Mouse (Mus musculus): ENCODE data around the gene Hist1h2ah.
"Not testable (repeated sequence)": the region's sequence is repeated elsewhere in the genome, so short reads cannot be mapped to it uniquely, and the experiment has no call there.

Hist1h2ah gene

DNA sequence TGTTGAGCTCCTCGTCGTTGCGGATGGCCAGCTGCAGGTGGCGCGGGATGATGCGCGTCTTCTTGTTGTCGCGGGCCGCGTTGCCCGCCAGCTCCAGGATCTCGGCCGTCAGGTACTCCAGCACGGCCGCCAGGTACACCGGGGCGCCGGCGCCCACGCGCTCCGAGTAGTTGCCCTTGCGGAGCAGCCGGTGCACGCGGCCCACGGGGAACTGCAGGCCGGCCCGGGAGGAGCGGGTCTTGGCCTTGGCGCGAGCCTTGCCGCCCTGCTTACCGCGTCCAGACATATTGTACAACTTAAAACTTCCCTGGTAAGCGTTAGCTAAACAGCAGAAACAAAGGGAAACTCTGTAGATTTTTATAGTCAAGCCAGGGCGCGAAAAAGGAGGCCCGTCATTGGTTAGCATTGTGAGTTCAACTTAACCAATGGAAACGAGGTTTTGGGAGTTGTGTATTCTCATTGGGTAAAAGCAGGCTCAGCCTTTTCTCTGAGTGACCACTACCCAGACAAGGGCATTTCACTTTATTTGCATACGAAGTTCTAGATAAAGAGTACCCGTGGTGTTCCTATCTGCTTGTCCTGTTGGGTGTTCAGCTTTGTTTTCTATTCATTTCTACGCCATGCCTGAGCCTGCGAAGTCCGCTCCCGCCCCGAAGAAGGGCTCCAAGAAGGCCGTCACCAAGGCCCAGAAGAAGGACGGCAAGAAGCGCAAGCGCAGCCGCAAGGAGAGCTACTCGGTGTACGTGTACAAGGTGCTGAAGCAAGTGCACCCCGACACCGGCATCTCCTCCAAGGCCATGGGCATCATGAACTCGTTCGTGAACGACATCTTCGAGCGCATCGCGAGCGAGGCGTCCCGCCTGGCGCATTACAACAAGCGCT is at the start of gene Hist1h2ah, which contains the start of gene Hist1h2bk:
Gene Hist1h2ah, minus strand, starts transcription at position 302 of the 882 bp plus-strand sequence.
Gene Hist1h2bk, plus strand, starts transcription at position 604 of the 882 bp plus-strand sequence.
- DNase-seq: peak; percentile 86

DNA sequence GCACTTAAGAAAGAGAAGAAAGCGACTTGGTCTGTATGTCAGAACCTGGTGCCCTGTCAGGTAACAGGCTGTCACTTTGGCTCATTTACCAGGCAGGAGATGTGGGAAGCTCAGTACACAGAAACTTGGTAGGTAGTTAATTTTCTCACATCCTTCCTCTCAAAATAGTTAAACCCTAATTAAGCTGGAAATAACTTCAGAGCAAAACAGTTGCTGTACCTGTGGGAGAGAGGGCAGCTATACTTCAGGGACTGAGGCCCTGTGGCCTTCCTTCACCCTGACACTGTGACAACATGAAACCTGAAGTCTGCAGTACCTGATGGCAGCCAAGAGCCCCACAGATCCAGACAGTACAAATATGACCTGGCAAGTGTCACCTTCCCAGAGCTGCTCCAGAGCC is 48.8 kb upstream of the Hist1h2ah start, which contains the start of gene Vmn1r188:
Gene Vmn1r188, plus strand, starts transcription at position 301 of the 400 bp plus-strand sequence.
- not testable (repeated sequence) for DNase-seq

DNA sequence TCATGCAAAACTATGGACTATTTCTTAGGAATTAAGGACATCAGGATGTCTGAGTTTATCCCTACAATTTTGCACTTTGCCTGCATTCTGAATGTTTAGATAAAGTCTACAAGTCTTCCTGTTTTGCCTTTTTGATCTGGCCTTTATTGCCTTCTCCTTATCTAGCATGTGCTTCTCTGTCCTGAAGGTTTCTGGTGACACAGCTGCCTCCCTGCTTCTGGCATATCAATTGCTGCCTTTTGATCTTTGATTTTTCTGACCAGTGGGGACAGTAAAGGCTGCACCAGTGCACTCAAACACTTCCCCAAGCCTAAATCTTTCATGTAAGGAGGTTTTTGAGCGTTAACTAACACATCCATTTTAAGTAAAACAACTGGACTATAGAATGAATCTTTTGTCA is 28.1 kb upstream of the Hist1h2ah start:
- no peak for DNase-seq

DNA sequence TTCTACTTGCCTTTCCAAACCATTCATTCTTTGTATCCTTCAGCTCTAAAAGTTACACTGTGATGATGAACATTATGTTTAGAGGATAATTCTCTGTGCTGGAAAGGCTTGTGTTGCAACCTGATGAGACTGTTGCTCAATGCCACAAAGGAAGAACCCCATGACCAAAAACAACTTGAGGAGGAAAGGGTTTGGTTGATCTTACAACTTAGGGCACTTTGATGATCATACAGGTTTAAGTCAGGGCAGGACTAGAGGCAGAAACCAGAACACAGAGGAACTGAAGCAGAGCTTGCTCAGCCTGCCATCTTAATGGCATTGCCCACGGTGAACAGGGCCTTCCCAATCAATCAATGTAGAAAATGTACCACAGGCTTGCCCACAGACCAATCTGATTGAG is 26.1 kb upstream of the Hist1h2ah start:
- DNase-seq: no peak

DNA sequence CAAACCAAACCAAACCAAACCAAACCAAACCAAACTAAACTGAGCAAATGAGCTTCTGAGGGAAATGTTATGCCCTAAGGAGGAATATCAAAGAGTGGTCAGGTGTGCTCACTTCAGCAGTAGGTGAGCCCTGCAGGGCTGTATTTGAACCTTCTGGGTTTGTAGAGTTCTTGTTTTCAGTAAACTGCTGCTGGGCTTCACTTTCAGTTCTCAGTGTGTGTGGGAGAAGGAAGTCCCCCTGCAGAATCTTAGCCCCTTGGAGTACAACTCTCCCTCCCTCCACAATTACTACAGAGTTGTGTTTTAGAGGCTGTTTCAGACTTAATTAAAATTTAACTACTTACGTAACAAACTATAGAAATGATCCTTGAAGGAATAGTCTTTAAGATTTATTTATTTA is 18.4 kb upstream of the Hist1h2ah start:
- DNase-seq: no peak

DNA sequence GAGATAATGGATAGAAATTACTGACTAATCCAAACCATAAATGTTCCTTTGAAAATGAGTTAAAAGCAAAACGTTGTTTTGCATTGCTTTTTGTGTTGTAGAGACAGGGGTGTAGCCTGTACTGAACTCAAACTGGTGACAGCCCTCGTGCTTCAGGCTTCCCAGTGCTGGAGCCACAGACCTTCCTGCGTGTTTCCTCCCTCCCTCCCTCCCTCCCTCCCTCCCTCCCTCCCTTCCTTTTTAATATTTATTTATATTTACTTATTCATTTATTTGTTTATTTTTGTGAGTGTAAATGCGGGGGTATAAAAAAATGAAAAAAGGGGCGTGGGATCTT is 16.1 kb upstream of the Hist1h2ah start:
- DNase-seq: peak; percentile 16

DNA sequence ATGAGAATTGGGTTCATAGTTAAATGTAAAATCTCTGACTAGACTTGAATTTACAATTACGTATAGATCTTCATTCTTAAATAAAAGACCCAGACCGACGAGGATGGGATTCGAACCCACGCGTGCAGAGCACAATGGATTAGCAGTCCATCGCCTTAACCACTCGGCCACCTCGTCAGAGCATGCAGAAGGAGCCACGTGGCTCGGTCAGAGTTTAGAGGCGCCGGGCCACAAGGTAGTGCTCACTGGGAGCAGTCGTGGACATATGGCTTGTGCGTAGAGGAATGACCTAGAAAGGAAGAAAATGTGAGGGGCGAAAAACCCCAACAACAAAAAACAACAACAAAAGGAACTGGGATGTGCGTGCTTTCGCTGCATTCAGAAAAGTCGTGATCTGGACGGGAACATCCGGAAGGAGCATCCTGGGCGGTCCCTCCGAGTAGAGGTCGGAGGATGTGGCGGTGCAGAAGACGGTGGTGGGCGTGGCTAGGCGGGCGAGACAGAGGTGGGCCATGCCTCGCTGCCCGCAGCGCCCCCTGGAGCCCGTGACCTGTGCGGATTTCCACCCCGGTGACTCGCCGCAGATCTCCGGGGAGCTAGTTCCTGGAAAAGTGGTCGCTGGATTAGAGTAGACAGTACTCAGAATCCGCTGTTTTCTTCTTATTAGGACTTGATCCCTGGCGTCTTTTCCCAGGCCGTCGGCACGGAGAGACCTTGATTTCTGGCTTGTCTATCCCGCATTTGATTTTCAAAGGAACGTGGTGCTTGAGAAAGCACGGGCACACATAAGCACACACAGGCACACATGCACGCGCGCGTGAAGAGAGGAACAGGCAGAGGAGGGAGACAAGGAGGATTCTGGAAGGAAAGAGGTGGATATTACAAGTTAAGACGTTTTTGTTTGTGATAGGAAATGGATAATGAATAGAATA is 15.5 kb upstream of the Hist1h2ah start:
- peak; percentile 96 for DNase-seq

DNA sequence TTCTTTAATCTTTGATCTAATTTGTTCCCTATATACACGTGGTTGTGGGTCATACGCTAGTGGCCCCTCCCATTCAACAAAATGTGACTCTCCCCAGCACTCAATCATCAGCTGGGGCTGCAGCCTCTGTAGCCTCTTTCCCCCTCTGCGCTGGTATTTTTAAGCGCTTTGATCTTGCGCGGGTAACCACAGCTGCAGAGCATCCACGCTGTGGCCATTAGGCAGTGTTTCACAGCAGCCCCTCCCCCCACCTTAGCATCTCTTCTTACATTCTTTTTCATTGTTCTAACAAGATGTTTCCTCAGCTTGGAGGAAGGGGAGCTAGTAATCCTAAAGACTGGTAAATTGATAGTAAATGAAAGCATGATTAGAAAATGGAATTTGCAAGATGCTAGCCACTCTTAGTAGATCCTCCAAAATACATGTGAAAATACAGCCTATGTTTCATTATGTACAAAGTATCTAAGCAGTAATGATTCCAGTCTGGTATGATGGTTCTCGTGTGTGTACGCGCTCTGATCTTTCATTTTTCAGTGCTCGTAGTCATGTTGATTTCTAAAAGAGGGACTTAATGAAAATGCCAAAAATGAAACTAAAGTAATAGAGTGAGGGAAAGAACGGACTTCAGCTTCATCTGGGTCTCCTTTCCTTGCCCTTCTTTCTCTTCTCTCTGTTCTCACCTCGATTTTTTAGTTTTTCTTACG is 14.5 kb upstream of the Hist1h2ah start:
- DNase-seq: peak; percentile 73

DNA sequence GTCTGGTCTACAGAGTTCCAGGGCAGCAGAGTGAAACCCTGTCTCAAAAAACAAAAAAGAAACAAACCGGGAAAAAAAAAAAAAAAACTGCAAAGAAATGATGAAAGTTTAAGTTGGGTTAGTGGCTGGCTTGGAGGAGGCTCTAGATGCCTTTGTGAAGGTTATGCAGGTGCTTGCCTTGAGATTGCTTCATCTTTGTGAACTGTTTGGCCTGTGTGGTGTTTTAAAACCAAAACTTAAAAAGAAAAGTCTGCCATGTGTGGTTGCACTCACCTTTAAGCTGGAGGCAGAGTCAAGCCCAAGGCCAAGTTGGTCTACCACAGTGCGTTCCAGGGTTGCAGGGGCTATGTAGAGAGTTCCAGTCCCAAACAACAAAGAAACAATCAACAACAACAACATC is 13.7 kb upstream of the Hist1h2ah start:
- DNase-seq: no peak

DNA sequence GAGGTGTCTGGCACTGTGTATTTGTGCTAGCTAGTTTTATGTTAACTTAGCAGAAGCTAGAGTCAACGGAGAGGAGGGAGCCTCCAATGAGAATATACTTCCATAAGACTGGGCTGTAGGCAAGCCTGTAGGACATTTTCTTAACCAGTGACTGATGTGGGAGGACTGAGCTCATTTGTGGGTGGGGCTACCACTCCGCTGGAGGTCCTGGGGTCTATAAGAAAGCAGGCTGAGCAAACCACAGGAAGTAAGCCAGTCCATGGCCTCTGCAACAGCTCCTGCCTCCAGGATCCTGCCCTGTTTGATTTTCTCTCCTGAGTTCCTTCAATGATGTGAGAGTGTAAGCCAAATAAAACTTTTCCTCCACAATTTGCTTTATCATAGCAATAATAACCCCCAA is 9.9 kb upstream of the Hist1h2ah start:
- DNase-seq: no peak

DNA sequence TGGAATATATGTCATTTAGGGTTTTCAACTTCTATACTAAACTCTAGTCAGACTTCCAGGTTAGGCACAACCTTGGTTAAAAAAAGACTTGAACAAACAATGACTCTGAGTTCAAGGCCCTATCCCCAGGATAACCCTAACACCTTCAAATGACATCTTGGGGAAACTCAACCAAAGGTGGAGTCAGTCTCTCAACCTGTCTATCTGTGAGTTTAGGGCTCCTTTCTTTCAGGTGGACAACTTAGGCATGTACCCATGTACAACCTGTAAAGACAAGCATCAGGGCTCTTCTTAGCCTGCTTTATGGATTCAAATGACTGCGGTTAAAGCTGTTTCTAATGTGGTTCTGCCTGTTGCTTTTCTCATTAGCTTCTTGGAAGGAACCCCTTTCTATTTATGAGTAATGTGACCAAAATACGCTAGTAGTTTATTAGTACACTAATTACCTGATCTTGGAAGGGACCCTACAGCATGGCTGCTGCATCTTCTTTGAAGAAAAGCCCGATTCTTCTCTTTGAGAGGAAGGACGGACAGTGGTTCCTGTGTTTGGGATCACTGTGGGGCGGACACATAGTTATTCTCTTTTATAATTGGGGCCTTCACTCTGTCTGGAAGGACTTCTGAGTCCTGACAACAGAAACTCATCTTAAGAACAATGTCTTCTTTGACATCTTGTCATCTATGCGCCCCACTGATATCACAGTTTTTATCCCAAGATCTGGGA is 9.2 kb upstream of the Hist1h2ah start:
- no peak for DNase-seq

DNA sequence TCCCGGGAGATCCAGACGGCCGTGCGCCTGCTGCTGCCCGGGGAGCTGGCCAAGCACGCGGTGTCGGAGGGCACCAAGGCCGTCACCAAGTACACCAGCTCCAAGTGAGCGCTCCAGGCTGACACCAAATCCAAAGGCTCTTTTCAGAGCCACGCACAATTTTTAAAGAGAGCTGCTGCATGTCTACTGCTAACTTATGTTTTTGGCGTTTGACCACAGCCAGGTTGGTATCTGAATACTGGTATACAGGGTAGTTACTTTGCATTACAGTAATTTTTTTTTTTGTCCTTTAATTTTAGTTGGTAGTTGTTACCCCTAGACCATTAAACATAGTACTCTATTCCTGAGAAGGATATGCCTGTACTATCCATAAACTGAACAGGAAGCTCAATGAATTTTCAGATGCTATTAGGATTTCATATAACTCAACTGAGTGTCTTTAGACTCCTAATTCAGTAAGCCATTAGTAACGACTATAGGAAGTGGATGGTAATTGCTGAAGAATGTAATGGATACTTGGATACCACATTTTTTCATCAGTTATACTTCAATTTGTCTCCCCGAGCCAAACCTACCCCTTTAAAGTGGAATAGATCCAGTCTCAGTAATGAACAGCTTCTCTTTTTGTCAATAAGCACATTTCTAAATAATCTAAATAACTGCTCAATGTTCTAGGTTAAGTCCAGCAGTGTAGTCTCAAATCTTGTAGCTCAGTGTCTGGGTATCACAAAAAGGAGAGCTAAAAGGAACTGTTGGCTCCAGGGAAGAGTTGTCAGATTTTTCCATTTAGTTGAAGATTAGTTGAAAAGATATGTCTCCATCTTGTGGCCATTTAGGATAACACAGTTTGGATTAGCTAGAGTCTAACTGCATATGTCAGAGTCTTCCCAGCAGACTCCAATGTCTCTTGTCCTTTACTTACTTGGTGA is 8.4 kb upstream of the Hist1h2ah start:
- no peak for DNase-seq

DNA sequence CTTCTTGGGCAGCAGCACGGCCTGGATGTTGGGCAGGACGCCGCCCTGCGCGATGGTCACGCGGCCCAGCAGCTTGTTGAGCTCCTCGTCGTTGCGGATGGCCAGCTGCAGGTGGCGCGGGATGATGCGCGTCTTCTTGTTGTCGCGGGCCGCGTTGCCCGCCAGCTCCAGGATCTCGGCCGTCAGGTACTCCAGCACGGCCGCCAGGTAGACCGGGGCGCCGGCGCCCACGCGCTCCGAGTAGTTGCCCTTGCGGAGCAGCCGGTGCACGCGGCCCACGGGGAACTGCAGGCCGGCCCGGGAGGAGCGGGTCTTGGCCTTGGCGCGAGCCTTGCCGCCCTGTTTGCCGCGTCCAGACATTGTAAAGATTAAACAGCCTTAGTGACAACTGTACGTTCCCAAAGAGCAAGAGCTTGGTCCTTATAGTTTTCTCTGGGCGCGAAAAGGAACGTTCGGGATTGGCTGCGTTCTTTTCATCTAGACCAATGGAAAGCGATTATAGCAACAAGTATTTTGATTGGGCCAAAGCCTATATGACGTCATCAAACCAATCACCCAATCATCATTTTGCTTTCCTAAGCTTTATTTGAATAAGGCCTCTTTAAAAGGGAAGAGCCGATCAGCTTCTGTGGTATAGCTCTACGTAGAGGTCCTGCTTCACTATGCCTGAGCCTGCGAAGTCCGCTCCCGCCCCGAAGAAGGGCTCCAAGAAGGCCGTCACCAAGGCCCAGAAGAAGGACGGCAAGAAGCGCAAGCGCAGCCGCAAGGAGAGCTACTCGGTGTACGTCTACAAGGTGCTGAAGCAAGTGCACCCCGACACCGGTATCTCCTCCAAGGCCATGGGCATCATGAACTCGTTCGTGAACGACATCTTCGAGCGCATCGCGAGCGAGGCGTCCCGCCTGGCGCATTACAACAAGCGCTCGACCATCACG is 7.5 kb upstream of the Hist1h2ah start, which contains the start of the genes Hist1h2ag and Hist1h2bj:
Gene Hist1h2ag, minus strand, starts transcription at position 377 of the 935 bp plus-strand sequence.
Gene Hist1h2bj, plus strand, starts transcription at position 647 of the 935 bp plus-strand sequence.
- DNase-seq: peak; percentile 88

DNA sequence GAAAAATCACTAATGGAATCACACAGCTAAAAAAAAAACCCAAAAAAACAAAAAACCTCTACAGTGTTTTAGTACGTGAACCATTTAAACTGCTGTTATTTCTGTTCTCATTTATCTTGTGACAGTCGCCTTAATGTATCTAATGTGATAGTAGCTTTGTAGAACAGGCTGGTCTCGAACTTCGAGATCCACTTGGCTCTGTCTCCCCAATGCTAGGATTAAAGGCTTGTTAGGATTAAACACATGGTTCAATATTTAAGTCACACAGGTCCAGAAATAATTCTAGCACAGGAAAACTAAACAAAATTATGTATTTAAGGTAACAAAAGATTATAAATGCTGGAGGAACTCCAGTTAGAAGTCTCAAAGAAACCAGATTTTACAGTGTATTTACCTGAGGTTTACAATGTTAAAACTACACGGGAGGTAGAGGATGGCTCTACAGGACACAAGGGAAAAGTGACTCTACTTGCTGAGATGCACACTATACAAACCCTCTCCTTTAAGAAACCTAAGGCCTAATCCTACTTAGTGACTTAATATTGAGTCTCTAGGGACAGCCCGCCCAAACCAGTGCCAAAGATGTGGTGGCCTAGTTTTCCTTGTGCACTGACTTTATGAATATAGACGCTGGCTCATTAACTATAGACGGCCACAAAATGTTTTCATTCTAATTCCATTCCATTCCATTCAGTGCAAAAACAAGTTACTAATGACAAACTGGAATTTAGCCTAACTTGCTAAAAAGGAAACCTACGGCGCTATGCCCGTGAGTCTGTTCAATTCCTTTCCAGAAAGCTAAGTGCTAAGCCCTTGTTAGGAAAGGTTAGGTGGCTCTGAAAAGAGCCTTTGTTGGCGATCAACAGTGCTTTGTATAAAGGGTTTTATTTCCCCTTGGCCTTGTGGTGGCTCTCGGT is 6.5 kb upstream of the Hist1h2ah start:
- DNase-seq: no peak

DNA sequence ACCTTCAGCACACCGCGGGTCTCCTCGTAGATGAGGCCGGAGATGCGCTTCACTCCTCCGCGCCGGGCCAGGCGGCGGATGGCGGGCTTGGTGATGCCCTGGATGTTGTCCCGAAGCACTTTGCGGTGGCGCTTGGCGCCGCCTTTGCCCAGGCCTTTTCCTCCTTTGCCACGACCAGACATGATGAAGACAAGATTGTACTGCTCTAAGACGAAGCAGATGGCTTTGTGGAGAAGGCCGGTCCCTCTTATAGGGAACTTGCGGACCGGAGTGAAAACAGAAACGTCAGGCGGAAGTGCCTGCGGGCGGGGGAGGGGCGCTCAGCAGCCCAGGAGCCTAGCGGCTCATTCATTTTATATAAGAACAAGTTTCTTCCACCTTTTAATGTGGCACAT is 5.8 kb upstream of the Hist1h2ah start, which contains the start of gene Hist1h4i:
Gene Hist1h4i, minus strand, starts transcription at position 221 of the 395 bp plus-strand sequence.
- peak; percentile 99 for DNase-seq

DNA sequence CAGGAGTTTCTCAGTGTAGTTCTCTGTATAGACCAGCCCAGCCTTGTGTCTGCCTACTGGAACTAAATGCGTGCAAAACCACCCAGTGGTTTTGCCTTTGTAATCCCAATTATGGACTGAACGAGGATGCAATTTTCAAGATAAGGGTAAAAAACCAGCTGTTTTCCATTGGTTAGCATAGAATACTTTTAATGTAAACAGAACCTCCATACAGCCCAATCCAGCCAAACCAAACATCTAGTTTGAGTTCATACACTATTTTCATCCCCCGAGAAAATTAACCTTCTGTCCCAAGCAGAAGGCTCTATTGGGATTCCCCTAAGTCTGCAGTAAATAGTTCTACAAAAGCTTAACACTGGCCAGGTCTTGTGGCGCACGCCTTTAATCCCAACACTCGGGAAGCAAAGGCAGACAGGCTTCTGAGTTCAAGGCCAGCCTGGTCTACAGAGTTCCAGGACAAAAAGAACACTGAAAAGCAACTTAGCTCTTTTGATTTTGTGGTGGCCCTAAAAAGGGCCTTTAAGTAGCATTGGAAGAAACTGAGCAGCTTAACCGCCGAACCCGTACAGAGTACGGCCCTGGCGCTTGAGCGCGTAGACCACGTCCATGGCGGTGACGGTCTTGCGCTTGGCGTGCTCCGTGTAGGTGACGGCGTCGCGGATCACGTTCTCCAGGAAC is 5.2 kb upstream of the Hist1h2ah start:
- no peak for DNase-seq

DNA sequence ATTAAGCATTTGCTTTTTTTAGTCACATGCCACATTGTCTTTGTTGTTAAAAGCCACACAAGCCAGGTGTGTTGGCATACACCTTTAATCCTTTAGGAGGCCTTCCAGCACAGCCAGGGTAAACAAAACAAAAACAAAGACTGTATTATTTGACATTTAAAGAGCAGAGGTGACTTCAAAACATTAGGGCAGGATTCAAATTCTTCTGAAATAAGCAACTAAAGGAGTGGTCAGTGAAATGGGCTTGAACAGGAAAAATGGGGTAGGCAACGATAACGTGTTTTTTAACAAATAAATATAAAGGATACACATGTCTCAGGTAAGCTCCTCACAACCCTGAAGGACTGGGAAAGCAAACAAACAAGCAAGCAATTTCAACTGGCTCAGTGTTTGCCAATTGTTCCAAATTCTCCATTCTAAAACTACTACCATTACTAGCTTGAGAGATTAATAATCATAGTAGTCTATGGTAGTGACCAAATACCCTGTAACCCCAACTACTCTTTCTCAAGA is 4.6 kb upstream of the Hist1h2ah start:
- DNase-seq: no peak

DNA sequence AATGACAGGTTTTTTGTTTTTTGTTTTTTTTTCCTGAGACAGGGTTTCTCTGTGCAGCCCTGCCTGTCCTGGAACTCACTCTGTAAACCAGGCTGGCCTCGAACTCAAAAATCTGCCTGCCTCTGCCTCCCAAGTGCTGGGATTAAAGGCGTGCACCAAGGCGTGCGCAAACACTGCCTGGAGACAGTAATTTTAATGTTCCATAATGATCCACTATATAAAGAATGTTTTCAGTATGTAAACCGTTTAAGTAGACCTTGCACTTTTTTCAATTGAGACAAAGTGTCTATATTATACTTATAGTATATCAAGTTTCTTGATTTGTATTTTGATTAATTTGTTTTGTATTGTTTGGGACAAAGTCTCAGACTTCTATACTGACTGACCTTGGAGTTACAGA is 4.0 kb upstream of the Hist1h2ah start:
- no peak for DNase-seq

Data from thymus, postnatal 14 days (tissue).